Mouse (Mus musculus): ENCODE measurements around the gene Ntf5. TPM values are rescaled to one million over a fixed set of nuclear protein-coding genes. Genes with fewer than 3 reads are reported as not detected.
A peak's percentile ranks its signal among the peaks of the same experiment; 100 is the strongest.
"Not testable (repeated sequence)": the region's sequence is repeated elsewhere in the genome, so short reads cannot be mapped to it uniquely, and the experiment has no call there.

Ntf5 gene
- polyA plus RNA-seq, 1 experiment from 2014 or later: 2.0 TPM

GRCm38 (mm10) chr7:45374620-45375019, 38.9 kb upstream of the Ntf5 start:
- no peaks in the 10 kb centered on the region for H3K9me3 ChIP-seq (ENCODE audit: control insufficient read depth)
- H3K27me3 ChIP-seq (replicated peaks; ENCODE audit: control insufficient read depth, insufficient read depth, low read length): no peaks in the 10 kb centered on the region
- no peak overlapping the region for H3K27ac ChIP-seq (ENCODE audit: low read depth, low read length)
- 86% methylated on average over 8 of the region's 8 CpGs for WGBS
- no peak overlapping the region for H3K4me3 ChIP-seq (ENCODE audit: low read depth, low read length)
- TF ChIP-seq CTCF (IDR thresholded peaks at IDR 0.05; ENCODE audit: low read depth): no peak
- peaks cover 48% of the 10 kb centered on the region for H3K36me3 ChIP-seq (ENCODE audit: control insufficient read depth, insufficient read depth)
- no peak overlapping the region for H3K4me2 ChIP-seq (replicated peaks; ENCODE audit: low read depth)
- H3K4me1 ChIP-seq (replicated peaks; ENCODE audit: control insufficient read depth, insufficient read depth, low read length): peaks cover 4% of the 10 kb centered on the region; the same call in 1 of the 2 replicates
- no peak overlapping the region for H3K9ac ChIP-seq (ENCODE audit: low read depth, low read length)
- no peak for ATAC-seq

- H3K4me3 ChIP-seq (ENCODE audit: low read depth, low read length): no peak overlapping the region
- WGBS: 69% methylated on average over 1 of the region's 1 CpGs
- ATAC-seq: no peak
- H3K9ac ChIP-seq (ENCODE audit: low read depth, low read length): no peak overlapping the region
- peaks cover 63% of the 10 kb centered on the region for H3K36me3 ChIP-seq (ENCODE audit: control insufficient read depth, insufficient read depth)
- H3K27ac ChIP-seq (ENCODE audit: low read depth, low read length): no peak overlapping the region
- H3K9me3 ChIP-seq (ENCODE audit: control insufficient read depth): no peaks in the 10 kb centered on the region
- H3K27me3 ChIP-seq (replicated peaks; ENCODE audit: control insufficient read depth, insufficient read depth, low read length): no peaks in the 10 kb centered on the region
- H3K4me2 ChIP-seq (replicated peaks; ENCODE audit: low read depth): no peak overlapping the region
- TF ChIP-seq CTCF (IDR thresholded peaks at IDR 0.05; ENCODE audit: low read depth): no peak
- H3K4me1 ChIP-seq (replicated peaks; ENCODE audit: control insufficient read depth, insufficient read depth, low read length): no peaks in the 10 kb centered on the region
Measured at GRCm38 (mm10) chr7:45376057-45376456, 37.4 kb upstream of the Ntf5 start.

- Histone ChIP-seq H3K4me2 (replicated peaks; ENCODE audit: low read depth) (no peak overlapping the region), H3K4me1 (replicated peaks; ENCODE audit: control insufficient read depth, insufficient read depth, low read length) (no peaks in the 10 kb centered on the region), H3K9ac (ENCODE audit: low read depth, low read length) (no peak overlapping the region), H3K27me3 (replicated peaks; ENCODE audit: control insufficient read depth, insufficient read depth, low read length) (no peaks in the 10 kb centered on the region), H3K9me3 (ENCODE audit: control insufficient read depth) (no peaks in the 10 kb centered on the region), H3K27ac (ENCODE audit: low read depth, low read length) (no peak overlapping the region), H3K4me3 (ENCODE audit: low read depth, low read length) (no peak overlapping the region), H3K36me3 (ENCODE audit: control insufficient read depth, insufficient read depth) (peaks cover 96% of the 10 kb centered on the region)
- no peak for ATAC-seq
- peak; percentile 57 for TF ChIP-seq CTCF (IDR thresholded peaks at IDR 0.05; ENCODE audit: low read depth)
- WGBS: 92% methylated on average over 3 of the region's 3 CpGs
Measured at GRCm38 (mm10) chr7:45386077-45386476, 27.4 kb upstream of the Ntf5 start.

DNA sequence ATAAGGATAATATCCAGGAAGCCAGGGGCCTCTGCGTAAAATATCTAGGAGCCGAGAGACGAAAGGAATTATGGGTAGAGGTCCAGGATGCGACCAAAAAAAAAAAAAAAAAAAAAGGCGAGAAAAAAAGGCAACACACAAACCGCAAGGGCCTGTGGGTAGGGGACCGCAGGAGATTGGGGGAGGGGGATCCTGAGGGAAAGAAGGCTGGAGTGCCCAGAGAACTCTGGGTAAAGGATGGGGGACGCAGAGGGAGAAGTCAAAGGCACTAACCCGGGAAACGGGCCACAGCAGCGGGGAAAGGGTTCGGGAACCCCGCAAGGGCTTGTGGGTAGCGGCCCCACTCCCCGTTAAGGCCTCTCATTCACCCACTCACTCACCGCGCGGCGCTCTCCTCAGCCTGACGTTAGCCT, 18.4 kb upstream of the Ntf5 start:
- H3K36me3 ChIP-seq (ENCODE audit: control insufficient read depth, insufficient read depth): peaks cover 26% of the 10 kb centered on the region
- H3K9ac ChIP-seq (ENCODE audit: low read depth, low read length): peak overlapping the region; percentile 84
- peak; percentile 71 for ATAC-seq
- peak overlapping the region; percentile 68 for H3K4me3 ChIP-seq (ENCODE audit: low read depth, low read length)
- H3K9me3 ChIP-seq (ENCODE audit: control insufficient read depth): no peaks in the 10 kb centered on the region
- H3K27me3 ChIP-seq (replicated peaks; ENCODE audit: control insufficient read depth, insufficient read depth, low read length): no peaks in the 10 kb centered on the region
- WGBS: 1% methylated on average over 19 of the region's 20 CpGs
- peaks cover 9% of the 10 kb centered on the region; the same call in 1 of the 2 replicates for H3K4me1 ChIP-seq (replicated peaks; ENCODE audit: control insufficient read depth, insufficient read depth, low read length)
- TF ChIP-seq CTCF (IDR thresholded peaks at IDR 0.05; ENCODE audit: low read depth): no peak
- H3K27ac ChIP-seq (ENCODE audit: low read depth, low read length): peak overlapping the region; percentile 95
- H3K4me2 ChIP-seq (replicated peaks; ENCODE audit: low read depth): peak overlapping the region; percentile 77

GRCm38 (mm10) chr7:45395578-45396336, 17.7 kb upstream of the Ntf5 start, which contains the start of gene Snrnp70:
Snrnp70 (minus strand) TSS chr7:45395742.
- WGBS: under 1% methylated on average over 60 of the region's 60 CpGs
- peak within 1 kb of the TSS; percentile 77 for H3K4me2 ChIP-seq (replicated peaks; ENCODE audit: low read depth)
- peak within 1 kb of the TSS; percentile 68 for H3K4me3 ChIP-seq (ENCODE audit: low read depth, low read length)
- H3K4me1 ChIP-seq (replicated peaks; ENCODE audit: control insufficient read depth, insufficient read depth, low read length): peaks cover 9% of the 10 kb centered on the region; the same call in 1 of the 2 replicates
- ATAC-seq: peak; percentile 98
- peak within 1 kb of the TSS; percentile 84 for H3K9ac ChIP-seq (ENCODE audit: low read depth, low read length)
- TF ChIP-seq CTCF (IDR thresholded peaks at IDR 0.05; ENCODE audit: low read depth): no peak
- no peaks in the 10 kb centered on the region for H3K9me3 ChIP-seq (ENCODE audit: control insufficient read depth)
- H3K27me3 ChIP-seq (replicated peaks; ENCODE audit: control insufficient read depth, insufficient read depth, low read length): no peaks in the 10 kb centered on the region
- H3K36me3 ChIP-seq (ENCODE audit: control insufficient read depth, insufficient read depth): peaks cover 20% of the 10 kb centered on the region
- peak within 1 kb of the TSS; percentile 95 for H3K27ac ChIP-seq (ENCODE audit: low read depth, low read length)

DNA sequence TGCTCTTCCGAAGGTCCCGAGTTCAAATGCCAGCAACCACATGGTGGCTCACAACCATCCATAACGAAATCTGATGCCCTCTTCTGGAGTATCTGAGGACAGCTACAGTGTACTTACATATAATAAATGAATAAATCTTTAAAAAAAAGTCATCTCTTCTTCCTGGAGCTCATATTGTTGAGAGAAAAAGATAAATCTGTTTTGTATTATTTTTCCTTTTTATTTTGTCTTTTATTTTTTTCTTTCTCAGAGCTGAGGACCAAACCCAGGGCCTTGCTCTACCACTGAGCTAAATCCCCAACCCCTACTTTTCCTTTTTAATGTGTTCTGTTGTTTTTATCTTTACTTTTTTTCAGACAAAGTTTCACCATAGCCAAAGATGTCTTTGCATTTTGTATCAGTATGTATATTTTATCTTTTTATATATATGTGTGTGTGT, 17.1 kb upstream of the Ntf5 start:
- not testable (repeated sequence) for H3K9me3 ChIP-seq (ENCODE audit: control insufficient read depth); H3K27me3 ChIP-seq (replicated peaks; ENCODE audit: control insufficient read depth, insufficient read depth, low read length); H3K4me1 ChIP-seq (replicated peaks; ENCODE audit: control insufficient read depth, insufficient read depth, low read length); H3K27ac ChIP-seq (ENCODE audit: low read depth, low read length); H3K9ac ChIP-seq (ENCODE audit: low read depth, low read length)
- 8% methylated on average over 3 of the region's 3 CpGs for WGBS
- Histone ChIP-seq H3K36me3 (ENCODE audit: control insufficient read depth, insufficient read depth) (peaks cover 16% of the 10 kb centered on the region), H3K4me2 (replicated peaks; ENCODE audit: low read depth) (peak overlapping the region; percentile 71), H3K4me3 (ENCODE audit: low read depth, low read length) (peak overlapping the region; percentile 68)
- peak; percentile 48 for TF ChIP-seq CTCF (IDR thresholded peaks at IDR 0.05; ENCODE audit: low read depth)
- ATAC-seq: peak; percentile 57
